Mouse (Mus musculus): ENCODE measurements around the gene Crmp1. TPM values are rescaled to one million over a fixed set of nuclear protein-coding genes. Genes with fewer than 3 reads are reported as not detected.

The Crmp1 gene
- polyA plus RNA-seq, 1 experiment from 2014 or later, result 0.13 TPM

DNA sequence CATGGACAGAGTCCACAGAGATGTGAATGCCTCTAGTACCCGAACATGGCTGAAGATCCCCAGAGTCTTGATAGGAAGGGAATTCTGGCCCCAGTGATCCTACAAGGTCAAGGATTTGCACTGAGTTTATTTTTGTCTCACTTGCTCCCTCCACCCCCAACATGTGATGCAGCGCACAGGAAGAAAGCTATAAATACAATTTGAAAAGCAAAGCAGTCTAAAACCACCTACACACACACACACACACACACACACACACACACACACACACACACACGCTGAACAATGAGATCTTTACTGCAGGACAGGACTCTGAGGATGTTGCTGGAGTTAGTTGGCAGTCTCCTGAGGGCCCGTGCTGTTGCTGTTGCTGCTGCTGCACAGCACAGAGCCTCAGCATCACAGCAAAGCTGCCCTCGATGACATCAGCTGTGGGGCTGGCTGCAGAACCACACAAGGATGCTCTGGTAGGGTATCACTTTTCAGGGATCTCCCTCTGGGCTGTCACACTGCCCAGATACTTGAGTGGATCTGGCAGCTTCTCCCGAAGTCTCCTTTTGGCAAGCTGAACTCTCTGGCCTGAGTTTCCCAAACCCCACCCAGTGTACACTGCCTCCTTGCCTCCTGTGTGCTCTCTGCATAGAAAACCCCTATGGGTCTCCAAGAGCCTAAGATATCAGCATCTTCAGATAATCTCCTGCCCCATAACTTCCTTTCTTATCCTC, 13.6 kb upstream of the Crmp1 start:
- DNase-seq (no peak), ATAC-seq (no peak)
- Histone ChIP-seq H3K4me3 (ENCODE audit: low read depth, low read length) (no peak overlapping the region), H3K36me3 (replicated peaks; ENCODE audit: insufficient read depth, low read length) (no peaks in the 10 kb centered on the region), H3K9ac (replicated peaks) (no peak overlapping the region), H3K27ac (ENCODE audit: low read depth) (no peak overlapping the region), H3K9me3 (ENCODE audit: low read length) (no peaks in the 10 kb centered on the region), H3K4me2 (ENCODE audit: low read depth, low read length) (no peak overlapping the region), H3K4me1 (ENCODE audit: insufficient read depth) (no peaks in the 10 kb centered on the region), H3K27me3 (ENCODE audit: insufficient read depth, low read length) (no peaks in the 10 kb centered on the region)
- TF ChIP-seq EP300 (IDR thresholded peaks at IDR 0.05; ENCODE audit: low read depth), result no peak
- TF ChIP-seq CTCF (IDR thresholded peaks at IDR 0.05; ENCODE audit: low read depth), result no peak
- WGBS (ENCODE audit: insufficient replicate concordance), result 47% methylated on average over 6 of the region's 6 CpGs

DNA sequence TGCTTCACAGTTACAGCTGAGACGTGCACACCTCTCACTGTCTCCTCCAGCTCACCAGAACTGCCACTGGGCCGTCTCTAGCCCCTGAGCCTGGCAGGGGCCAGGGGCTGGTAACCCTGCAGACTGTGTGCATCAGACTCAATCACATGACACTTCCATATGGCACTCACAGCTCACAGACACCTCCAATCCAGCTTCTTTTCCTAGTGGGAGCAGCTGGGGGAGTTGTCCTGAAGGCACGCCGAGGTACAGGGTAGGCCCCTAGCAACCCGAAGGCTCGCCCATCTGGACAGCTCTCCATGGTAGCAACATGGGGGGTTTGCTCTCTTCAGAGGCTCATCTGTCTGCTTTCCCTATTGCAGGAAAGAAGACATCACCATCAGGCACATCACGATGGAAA, 12.8 kb upstream of the Crmp1 start:
- DNase-seq, result no peak
- WGBS (ENCODE audit: insufficient replicate concordance), result 62% methylated on average over 7 of the region's 7 CpGs
- no peak overlapping the region for H3K4me3 ChIP-seq (ENCODE audit: low read depth, low read length)
- H3K4me2 ChIP-seq (ENCODE audit: low read depth, low read length), result no peak overlapping the region
- no peak for ATAC-seq
- no peaks in the 10 kb centered on the region for H3K9me3 ChIP-seq (ENCODE audit: low read length)
- H3K4me1 ChIP-seq (ENCODE audit: insufficient read depth), result no peaks in the 10 kb centered on the region
- no peak overlapping the region for H3K9ac ChIP-seq (replicated peaks)
- no peak overlapping the region for H3K27ac ChIP-seq (ENCODE audit: low read depth)
- H3K36me3 ChIP-seq (replicated peaks; ENCODE audit: insufficient read depth, low read length), result no peaks in the 10 kb centered on the region
- H3K27me3 ChIP-seq (ENCODE audit: insufficient read depth, low read length), result no peaks in the 10 kb centered on the region
- TF ChIP-seq CTCF (IDR thresholded peaks at IDR 0.05; ENCODE audit: low read depth) (no peak), EP300 (IDR thresholded peaks at IDR 0.05; ENCODE audit: low read depth) (no peak)

DNA sequence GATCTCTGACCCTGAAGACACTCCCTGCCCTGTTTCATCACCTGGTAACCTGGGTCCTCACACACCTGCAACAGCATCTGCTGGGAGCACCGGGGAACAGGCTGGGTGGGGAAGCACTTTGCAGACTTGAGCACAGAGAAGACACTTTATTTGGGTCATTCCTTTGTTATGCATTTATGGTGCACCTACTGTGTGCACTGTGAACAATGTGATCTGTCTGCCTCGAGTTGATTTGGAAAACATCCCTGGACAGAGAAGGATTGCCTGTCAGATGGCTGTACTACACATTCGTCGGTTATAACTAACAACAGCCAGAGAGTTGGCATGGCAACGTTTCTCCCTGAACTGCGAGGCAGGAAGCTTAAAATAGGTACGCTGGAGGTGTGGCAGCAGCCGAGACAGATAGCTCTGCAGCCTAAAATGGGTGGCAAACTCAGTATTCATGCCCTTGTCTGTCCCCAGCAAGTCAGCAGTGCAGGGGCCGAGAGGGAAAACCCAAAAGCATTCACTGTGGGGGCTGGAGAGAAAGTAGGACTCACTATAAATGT, 8.7 kb upstream of the Crmp1 start:
- H3K4me3 ChIP-seq (ENCODE audit: low read depth, low read length), result no peak overlapping the region
- 39% methylated on average over 9 of the region's 9 CpGs for WGBS (ENCODE audit: insufficient replicate concordance)
- H3K27me3 ChIP-seq (ENCODE audit: insufficient read depth, low read length), result no peaks in the 10 kb centered on the region
- no peak for TF ChIP-seq EP300 (IDR thresholded peaks at IDR 0.05; ENCODE audit: low read depth)
- TF ChIP-seq CTCF (IDR thresholded peaks at IDR 0.05; ENCODE audit: low read depth), result no peak
- no peak overlapping the region for H3K9ac ChIP-seq (replicated peaks)
- H3K27ac ChIP-seq (ENCODE audit: low read depth), result no peak overlapping the region
- no peaks in the 10 kb centered on the region for H3K36me3 ChIP-seq (replicated peaks; ENCODE audit: insufficient read depth, low read length)
- no peak overlapping the region for H3K4me2 ChIP-seq (ENCODE audit: low read depth, low read length)
- no peak for ATAC-seq
- H3K9me3 ChIP-seq (ENCODE audit: low read length), result no peaks in the 10 kb centered on the region
- DNase-seq, result no peak
- H3K4me1 ChIP-seq (ENCODE audit: insufficient read depth), result no peaks in the 10 kb centered on the region

DNA sequence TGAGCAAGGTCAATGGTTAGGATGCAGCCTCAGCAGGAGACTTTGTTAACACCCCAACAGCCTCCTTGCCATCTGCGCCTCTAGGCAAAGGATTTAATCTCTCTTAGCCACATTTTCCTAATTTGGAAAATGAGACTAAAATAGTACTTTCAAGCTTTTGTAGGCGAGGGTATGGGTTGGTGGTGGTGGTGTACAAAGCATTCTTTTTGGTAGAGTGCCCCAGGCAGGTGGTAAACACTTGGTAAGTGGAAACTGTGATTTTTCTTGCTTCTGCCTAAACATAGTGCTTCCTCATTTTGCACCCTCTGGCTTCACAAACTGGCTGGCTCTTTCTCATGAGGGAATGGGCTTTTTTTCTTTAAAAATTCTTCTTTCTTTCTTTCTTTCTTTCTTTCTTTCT, 3.1 kb upstream of the Crmp1 start:
- DNase-seq, result no peak
- Histone ChIP-seq H3K36me3 (replicated peaks; ENCODE audit: insufficient read depth, low read length) (no peaks in the 10 kb centered on the region), H3K4me2 (ENCODE audit: low read depth, low read length) (no peak overlapping the region), H3K27me3 (ENCODE audit: insufficient read depth, low read length) (peaks cover 35% of the 10 kb centered on the region), H3K9me3 (ENCODE audit: low read length) (no peaks in the 10 kb centered on the region), H3K27ac (ENCODE audit: low read depth) (no peak overlapping the region), H3K9ac (replicated peaks) (no peak overlapping the region), H3K4me1 (ENCODE audit: insufficient read depth) (0 out of 2 replicates have a peak, but pooled peaks cover 4% of the 10 kb centered on the region), H3K4me3 (ENCODE audit: low read depth, low read length) (no peak overlapping the region)
- 31% methylated on average over 2 of the region's 2 CpGs for WGBS (ENCODE audit: insufficient replicate concordance)
- ATAC-seq, result no peak
- TF ChIP-seq CTCF (IDR thresholded peaks at IDR 0.05; ENCODE audit: low read depth) (no peak), EP300 (IDR thresholded peaks at IDR 0.05; ENCODE audit: low read depth) (no peak)

DNA sequence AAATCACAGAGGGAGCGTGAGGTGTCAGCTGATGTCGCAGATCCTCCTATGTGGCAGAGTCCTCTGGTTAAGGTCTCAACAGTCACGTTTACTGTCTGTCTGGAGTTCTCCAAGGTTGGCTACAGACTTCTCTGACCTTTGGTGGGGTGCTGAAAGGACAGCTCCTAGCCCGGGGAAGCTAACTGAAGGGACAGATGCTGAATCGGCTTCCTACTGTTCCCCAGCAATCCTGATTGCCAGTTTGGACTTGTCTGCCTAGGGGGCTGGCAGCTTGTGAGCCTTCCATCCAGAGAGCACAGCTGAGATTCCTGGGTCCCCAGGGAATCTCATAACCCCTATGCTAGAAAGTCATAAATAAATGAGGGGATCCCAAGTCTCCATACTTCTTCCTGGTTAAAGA, 1.2 kb upstream of the Crmp1 start:
- H3K27me3 ChIP-seq (ENCODE audit: insufficient read depth, low read length), result peaks cover 54% of the 10 kb centered on the region

DNA sequence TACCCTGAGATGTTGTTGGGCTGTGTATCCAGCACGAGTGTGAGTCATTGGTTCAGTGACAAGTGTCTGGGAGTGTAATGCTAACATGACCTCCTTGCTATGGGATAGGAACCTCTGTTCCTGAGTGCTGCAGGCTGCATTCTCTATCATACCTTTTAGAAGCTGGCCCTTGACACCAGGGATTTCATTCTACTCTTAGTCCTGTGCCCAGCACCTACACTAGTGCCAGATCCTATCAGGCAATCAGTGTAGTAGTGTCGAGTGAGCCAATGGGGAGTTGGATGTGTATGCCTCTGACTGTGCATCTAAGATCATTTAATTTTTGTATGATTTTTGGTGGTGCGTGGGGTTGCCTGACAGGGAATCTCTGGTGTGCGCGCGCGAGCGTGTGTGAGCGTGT, 516 bp upstream of the Crmp1 start:
- DNase-seq (no peak), ATAC-seq (no peak)
- Histone ChIP-seq H3K9me3 (ENCODE audit: low read length) (no peaks in the 10 kb centered on the region), H3K36me3 (replicated peaks; ENCODE audit: insufficient read depth, low read length) (no peaks in the 10 kb centered on the region), H3K4me1 (ENCODE audit: insufficient read depth) (0 out of 2 replicates have a peak, but pooled peaks cover 4% of the 10 kb centered on the region), H3K27me3 (ENCODE audit: insufficient read depth, low read length) (peaks cover 61% of the 10 kb centered on the region), H3K27ac (ENCODE audit: low read depth) (no peak overlapping the region), H3K4me3 (ENCODE audit: low read depth, low read length) (no peak overlapping the region), H3K9ac (replicated peaks) (no peak overlapping the region), H3K4me2 (ENCODE audit: low read depth, low read length) (no peak overlapping the region)
- TF ChIP-seq CTCF (IDR thresholded peaks at IDR 0.05; ENCODE audit: low read depth) (no peak), EP300 (IDR thresholded peaks at IDR 0.05; ENCODE audit: low read depth) (no peak)
- 15% methylated on average over 9 of the region's 9 CpGs for WGBS (ENCODE audit: insufficient replicate concordance)

More for the DNA sequence above, 1.2 kb upstream of the Crmp1 start:
- Histone ChIP-seq H3K9me3 (ENCODE audit: low read length) (no peaks in the 10 kb centered on the region), H3K4me1 (ENCODE audit: insufficient read depth) (0 out of 2 replicates have a peak, but pooled peaks cover 4% of the 10 kb centered on the region), H3K4me2 (ENCODE audit: low read depth, low read length) (no peak overlapping the region), H3K36me3 (replicated peaks; ENCODE audit: insufficient read depth, low read length) (no peaks in the 10 kb centered on the region), H3K9ac (replicated peaks) (no peak overlapping the region), H3K4me3 (ENCODE audit: low read depth, low read length) (no peak overlapping the region), H3K27ac (ENCODE audit: low read depth) (no peak overlapping the region)
- WGBS (ENCODE audit: insufficient replicate concordance), result 11% methylated on average over 5 of the region's 5 CpGs
- ATAC-seq (no peak), DNase-seq (peak; percentile 53)
- TF ChIP-seq CTCF (IDR thresholded peaks at IDR 0.05; ENCODE audit: low read depth), result no peak
- no peak for TF ChIP-seq EP300 (IDR thresholded peaks at IDR 0.05; ENCODE audit: low read depth)
